Mouse (Mus musculus) stomach, embryonic 16.5 days (tissue): ENCODE results near the gene Mfap4. TPM values are rescaled to one million over a fixed set of nuclear protein-coding genes. Genes with fewer than 3 reads are reported as not detected.

Source experiments
- ATAC-seq: fragments of 200-750 bp; cut with Nextera tagmentation; 2 replicates; pipeline ENCODE4 v1.8.0; 2017; ENCODE audit warnings: moderate number of reproducible peaks, moderate TSS enrichment; ENCODE audit not compliant: insufficient read depth, low FRiP score
- H3K27ac ChIP-seq: fragments of 300-500 bp; sonication (generic); 2 replicates; pipeline ENCODE4 v1.5.1; 2014; ENCODE audit warnings: low read length
- H3K27me3 ChIP-seq: fragments of 300-500 bp; sonication (generic); 2 replicates; pipeline ENCODE4 v1.6.1; 2014; ENCODE audit warnings: low read length, control low read depth, mixed read lengths; ENCODE audit not compliant: control insufficient read depth, insufficient read depth
- H3K36me3 ChIP-seq: fragments of 300-500 bp; sonication (generic); 2 replicates; pipeline ENCODE4 v1.6.1; 2014; ENCODE audit warnings: low read length; ENCODE audit not compliant: control insufficient read depth, insufficient read depth
- H3K4me1 ChIP-seq: fragments of 300-500 bp; sonication (generic); 2 replicates; pipeline ENCODE4 v1.6.1; 2014; ENCODE audit warnings: low read length, control low read depth, mixed read lengths; ENCODE audit not compliant: control insufficient read depth, insufficient read depth
- H3K4me2 ChIP-seq: fragments of 300-500 bp; sonication (generic); 2 replicates; pipeline ENCODE4 v1.6.1; 2014; ENCODE audit warnings: low read depth, low read length, mixed read lengths
- H3K4me3 ChIP-seq: fragments of 300-500 bp; sonication (generic); replicated peaks from 2 replicates; pipeline ENCODE4 v1.5.1; 2014; ENCODE audit warnings: mild to moderate bottlenecking, low read length
- H3K9ac ChIP-seq: fragments of 300-500 bp; sonication (generic); 2 replicates; pipeline ENCODE4 v1.6.1; 2014; ENCODE audit warnings: low read length
- H3K9me3 ChIP-seq: fragments of 300-500 bp; sonication (generic); replicated peaks from 2 replicates; pipeline ENCODE4 v1.6.1; 2016; ENCODE audit warnings: low read length, control low read depth; ENCODE audit not compliant: control insufficient read depth
- WGBS: fragments of 180-500 bp; shearing (Covaris S2); extraction: QIAGEN DNeasy Blood & Tissue Kit; methylation state at CpG from one replicate; pipeline ENCODE4 v1.1.7; 2014; 5-methylcytosine and 5-hydroxymethylcytosine counted together
- polyA plus RNA-seq: library from polyadenylated mRNA; unstranded; fragments of >200 nt; fragmentation: Nextera tagmentation; extraction: Ambion mirVana; gene quantifications from 2 replicates; pipeline ENCODE4 v1.2.1, GENCODE M21; 2015

The Mfap4 gene
- polyA plus RNA-seq, 1 experiment from 2014 or later = 402 TPM

GRCm38 (mm10) chr11:61526872-61527271, 41.6 kb downstream of the Mfap4 start:
- H3K9ac ChIP-seq = no peak overlapping the region
- no peaks in the 10 kb centered on the region for H3K4me1 ChIP-seq
- H3K4me3 ChIP-seq = no peak overlapping the region
- WGBS = 100% methylated on average over 1 of the region's 1 CpGs
- H3K27ac ChIP-seq = no peak overlapping the region
- no peaks in the 10 kb centered on the region for H3K9me3 ChIP-seq
- H3K4me2 ChIP-seq = no peak overlapping the region
- H3K27me3 ChIP-seq = no peaks in the 10 kb centered on the region
- ATAC-seq = no peak
- no peaks in the 10 kb centered on the region for H3K36me3 ChIP-seq

- no peaks in the 10 kb centered on the region for H3K9me3 ChIP-seq
- no peaks in the 10 kb centered on the region for H3K27me3 ChIP-seq
- H3K4me3 ChIP-seq = no peak overlapping the region
- H3K27ac ChIP-seq = no peak overlapping the region
- 49% methylated on average over 4 of the region's 4 CpGs for WGBS
- H3K4me2 ChIP-seq = no peak overlapping the region
- peak; percentile 37; the same call in 1 of the 2 replicates for ATAC-seq
- H3K4me1 ChIP-seq = no peaks in the 10 kb centered on the region
- no peaks in the 10 kb centered on the region for H3K36me3 ChIP-seq
- no peak overlapping the region for H3K9ac ChIP-seq
These were observed 44.1 kb downstream of the Mfap4 start for GRCm38 (mm10) chr11:61529268-61529713.

GRCm38 (mm10) chr11:61532820-61533219, 47.6 kb downstream of the Mfap4 start:
- no peak for ATAC-seq
- Histone ChIP-seq H3K27ac (no peak overlapping the region), H3K4me1 (no peaks in the 10 kb centered on the region), H3K9me3 (no peaks in the 10 kb centered on the region), H3K4me3 (no peak overlapping the region), H3K27me3 (no peaks in the 10 kb centered on the region), H3K4me2 (no peak overlapping the region), H3K36me3 (no peaks in the 10 kb centered on the region), H3K9ac (no peak overlapping the region)
- WGBS = 90% methylated on average over 2 of the region's 2 CpGs

GRCm38 (mm10) chr11:61533571-61533970, 48.3 kb downstream of the Mfap4 start:
- no peak for ATAC-seq

GRCm38 (mm10) chr11:61535530-61535929, 50.3 kb downstream of the Mfap4 start:
- 48% methylated on average over 1 of the region's 1 CpGs for WGBS
- H3K36me3 ChIP-seq = no peaks in the 10 kb centered on the region
- H3K9ac ChIP-seq = no peak overlapping the region

More at GRCm38 (mm10) chr11:61533571-61533970, 48.3 kb downstream of the Mfap4 start:
- H3K27ac ChIP-seq = no peak overlapping the region
- H3K9me3 ChIP-seq = no peaks in the 10 kb centered on the region
- no peaks in the 10 kb centered on the region for H3K36me3 ChIP-seq
- no peak overlapping the region for H3K4me2 ChIP-seq
- no peaks in the 10 kb centered on the region for H3K27me3 ChIP-seq
- WGBS = 70% methylated on average over 5 of the region's 5 CpGs
- no peak overlapping the region for H3K9ac ChIP-seq
- no peak overlapping the region for H3K4me3 ChIP-seq
- no peaks in the 10 kb centered on the region for H3K4me1 ChIP-seq

GRCm38 (mm10) chr11:61536952-61537351, 51.7 kb downstream of the Mfap4 start:
- Histone ChIP-seq H3K27me3 (no peaks in the 10 kb centered on the region), H3K4me1 (no peaks in the 10 kb centered on the region), H3K4me3 (no peak overlapping the region), H3K9ac (no peak overlapping the region), H3K9me3 (no peaks in the 10 kb centered on the region), H3K27ac (no peak overlapping the region), H3K36me3 (no peaks in the 10 kb centered on the region), H3K4me2 (no peak overlapping the region)
- 44% methylated on average over 3 of the region's 3 CpGs for WGBS
- no peak for ATAC-seq

More at GRCm38 (mm10) chr11:61535530-61535929, 50.3 kb downstream of the Mfap4 start:
- H3K4me3 ChIP-seq = no peak overlapping the region
- H3K27ac ChIP-seq = no peak overlapping the region
- H3K27me3 ChIP-seq = no peaks in the 10 kb centered on the region
- no peaks in the 10 kb centered on the region for H3K9me3 ChIP-seq
- no peak overlapping the region for H3K4me2 ChIP-seq
- ATAC-seq = no peak
- H3K4me1 ChIP-seq = no peaks in the 10 kb centered on the region

GRCm38 (mm10) chr11:61537362-61537761, 52.1 kb downstream of the Mfap4 start:
- Histone ChIP-seq H3K9ac (no peak overlapping the region), H3K27me3 (no peaks in the 10 kb centered on the region), H3K9me3 (no peaks in the 10 kb centered on the region), H3K4me2 (no peak overlapping the region), H3K4me3 (no peak overlapping the region), H3K36me3 (no peaks in the 10 kb centered on the region), H3K4me1 (no peaks in the 10 kb centered on the region), H3K27ac (no peak overlapping the region)
- 69% methylated on average over 3 of the region's 3 CpGs for WGBS
- ATAC-seq = no peak

Other genes starting within 250 kb of the Mfap4 start
- 52.2 and 54.9 TPM in 2 replicates for gene Aldh3a2, start 218.0 kb upstream of the Mfap4 start, polyA plus RNA-seq
- 0.09 TPM in 1 of 2 replicates, not detected in the other for gene Slc47a2, start 142.6 kb upstream of the Mfap4 start, polyA plus RNA-seq
- 2.2 and 3.8 TPM in 2 replicates for gene Slc47a1, start 107.1 kb upstream of the Mfap4 start, polyA plus RNA-seq
- gene Rnf112, start 31.3 kb upstream of the Mfap4 start, polyA plus RNA-seq = 2.2 and 2.4 TPM in 2 replicates
- 41.0 and 48.8 TPM in 2 replicates for gene Mapk7, start 9.0 kb downstream of the Mfap4 start, polyA plus RNA-seq
- gene B9d1, start 19.7 kb downstream of the Mfap4 start, polyA plus RNA-seq = 21.9 and 24.3 TPM in 2 replicates
- 20.7 and 20.9 TPM in 2 replicates for gene Epn2, start 94.3 kb downstream of the Mfap4 start, polyA plus RNA-seq
- 8.6 and 9.2 TPM in 2 replicates for gene Grap, start 167.8 kb downstream of the Mfap4 start, polyA plus RNA-seq
- gene Fam83g, start 198.7 kb downstream of the Mfap4 start, polyA plus RNA-seq = 6.1 and 6.6 TPM in 2 replicates
- gene Slc5a10, start 235.4 kb downstream of the Mfap4 start, polyA plus RNA-seq = not detected in 2 replicates